Mouse (Mus musculus): Measurements from ENCODE around the gene Ankdd1b. TPM values are rescaled to one million over a fixed set of nuclear protein-coding genes. Genes with fewer than 3 reads are reported as not detected.

The Ankdd1b gene
- polyA plus RNA-seq, 2 experiments, result 0.30 TPM; not detected in 1

GRCm38 (mm10) chr13:96457566-96457965 is 13.4 kb downstream of the Ankdd1b start:
- no peak for TF ChIP-seq POLR2A (IDR thresholded peaks at IDR 0.05; ENCODE audit: borderline replicate concordance, extremely low read depth, insufficient read depth, insufficient read length)
- DNase-seq (ENCODE audit: low spot score), result no peak
- no peaks in the 10 kb centered on the region for H3K27me3 ChIP-seq (ENCODE audit: control insufficient read depth, insufficient read depth, low read length)
- H3K9me3 ChIP-seq (ENCODE audit: control insufficient read depth, low read length), result no peaks in the 10 kb centered on the region
- H3K36me3 ChIP-seq (ENCODE audit: control insufficient read depth, insufficient read depth, low read length), result no peaks in the 10 kb centered on the region
- no peak for ATAC-seq (ENCODE audit: low FRiP score, low read depth)
- H3K9ac ChIP-seq (ENCODE audit: low read depth, low read length, severe bottlenecking), result no peak overlapping the region
- H3K4me2 ChIP-seq (replicated peaks; ENCODE audit: low read depth, low read length, severe bottlenecking), result no peak overlapping the region
- H3K27ac ChIP-seq (replicated peaks; ENCODE audit: low read depth, low read length), result no peak overlapping the region
- no peak overlapping the region for H3K4me3 ChIP-seq (replicated peaks; ENCODE audit: low read length)
- peaks cover 3% of the 10 kb centered on the region; the same call in 1 of the 2 replicates for H3K4me1 ChIP-seq (ENCODE audit: control insufficient read depth, insufficient read depth, low read length)
- 95% methylated on average over 5 of the region's 5 CpGs for WGBS

GRCm38 (mm10) chr13:96454288-96454687 is 16.7 kb downstream of the Ankdd1b start:
- Histone ChIP-seq H3K4me3 (replicated peaks; ENCODE audit: low read length) (no peak overlapping the region), H3K27ac (replicated peaks; ENCODE audit: low read depth, low read length) (no peak overlapping the region), H3K9me3 (ENCODE audit: control insufficient read depth, low read length) (no peaks in the 10 kb centered on the region), H3K4me2 (replicated peaks; ENCODE audit: low read depth, low read length, severe bottlenecking) (no peak overlapping the region), H3K27me3 (ENCODE audit: control insufficient read depth, insufficient read depth, low read length) (no peaks in the 10 kb centered on the region), H3K36me3 (ENCODE audit: control insufficient read depth, insufficient read depth, low read length) (no peaks in the 10 kb centered on the region), H3K9ac (ENCODE audit: low read depth, low read length, severe bottlenecking) (no peak overlapping the region), H3K4me1 (ENCODE audit: control insufficient read depth, insufficient read depth, low read length) (peaks cover 3% of the 10 kb centered on the region; the same call in 1 of the 2 replicates)
- 90% methylated on average over 3 of the region's 3 CpGs for WGBS
- ATAC-seq (ENCODE audit: low FRiP score, low read depth) (no peak), DNase-seq (ENCODE audit: low spot score) (no peak)
- TF ChIP-seq POLR2A (IDR thresholded peaks at IDR 0.05; ENCODE audit: borderline replicate concordance, extremely low read depth, insufficient read depth, insufficient read length), result no peak

- Histone ChIP-seq H3K9me3 (ENCODE audit: control insufficient read depth, low read length) (no peaks in the 10 kb centered on the region), H3K27ac (replicated peaks; ENCODE audit: low read depth, low read length) (no peak overlapping the region), H3K27me3 (ENCODE audit: control insufficient read depth, insufficient read depth, low read length) (no peaks in the 10 kb centered on the region), H3K4me1 (ENCODE audit: control insufficient read depth, insufficient read depth, low read length) (no peaks in the 10 kb centered on the region), H3K4me3 (replicated peaks; ENCODE audit: low read length) (no peak overlapping the region), H3K9ac (ENCODE audit: low read depth, low read length, severe bottlenecking) (no peak overlapping the region), H3K4me2 (replicated peaks; ENCODE audit: low read depth, low read length, severe bottlenecking) (no peak overlapping the region), H3K36me3 (ENCODE audit: control insufficient read depth, insufficient read depth, low read length) (no peaks in the 10 kb centered on the region)
- TF ChIP-seq POLR2A (IDR thresholded peaks at IDR 0.05; ENCODE audit: borderline replicate concordance, extremely low read depth, insufficient read depth, insufficient read length), result no peak
- 91% methylated on average over 3 of the region's 3 CpGs for WGBS
- ATAC-seq (ENCODE audit: low FRiP score, low read depth), result no peak
- DNase-seq (ENCODE audit: low spot score), result no peak
Measured at GRCm38 (mm10) chr13:96452621-96453020, 18.4 kb downstream of the Ankdd1b start.

GRCm38 (mm10) chr13:96451386-96452140 is 19.4 kb downstream of the Ankdd1b start:
- Histone ChIP-seq H3K4me1 (ENCODE audit: control insufficient read depth, insufficient read depth, low read length) (no peaks in the 10 kb centered on the region), H3K4me2 (replicated peaks; ENCODE audit: low read depth, low read length, severe bottlenecking) (no peak overlapping the region), H3K36me3 (ENCODE audit: control insufficient read depth, insufficient read depth, low read length) (no peaks in the 10 kb centered on the region), H3K9ac (ENCODE audit: low read depth, low read length, severe bottlenecking) (no peak overlapping the region), H3K4me3 (replicated peaks; ENCODE audit: low read length) (no peak overlapping the region), H3K9me3 (ENCODE audit: control insufficient read depth, low read length) (no peaks in the 10 kb centered on the region), H3K27ac (replicated peaks; ENCODE audit: low read depth, low read length) (no peak overlapping the region), H3K27me3 (ENCODE audit: control insufficient read depth, insufficient read depth, low read length) (no peaks in the 10 kb centered on the region)
- DNase-seq (ENCODE audit: low spot score) (peak; percentile 45), ATAC-seq (ENCODE audit: low FRiP score, low read depth) (peak; percentile 55; the same call in 1 of the 2 replicates)
- WGBS, result 80% methylated on average over 11 of the region's 11 CpGs
- no peak for TF ChIP-seq POLR2A (IDR thresholded peaks at IDR 0.05; ENCODE audit: borderline replicate concordance, extremely low read depth, insufficient read depth, insufficient read length)

GRCm38 (mm10) chr13:96450869-96451268 is 20.1 kb downstream of the Ankdd1b start:
- TF ChIP-seq POLR2A (IDR thresholded peaks at IDR 0.05; ENCODE audit: borderline replicate concordance, extremely low read depth, insufficient read depth, insufficient read length), result no peak
- no peak overlapping the region for H3K4me2 ChIP-seq (replicated peaks; ENCODE audit: low read depth, low read length, severe bottlenecking)
- H3K4me1 ChIP-seq (ENCODE audit: control insufficient read depth, insufficient read depth, low read length), result no peaks in the 10 kb centered on the region
- ATAC-seq (ENCODE audit: low FRiP score, low read depth) (no peak), DNase-seq (ENCODE audit: low spot score) (peak; percentile 51)
- H3K27me3 ChIP-seq (ENCODE audit: control insufficient read depth, insufficient read depth, low read length), result no peaks in the 10 kb centered on the region
- H3K27ac ChIP-seq (replicated peaks; ENCODE audit: low read depth, low read length), result no peak overlapping the region
- no peaks in the 10 kb centered on the region for H3K36me3 ChIP-seq (ENCODE audit: control insufficient read depth, insufficient read depth, low read length)
- H3K4me3 ChIP-seq (replicated peaks; ENCODE audit: low read length), result no peak overlapping the region
- no peak overlapping the region for H3K9ac ChIP-seq (ENCODE audit: low read depth, low read length, severe bottlenecking)
- WGBS, result 89% methylated on average over 7 of the region's 7 CpGs
- H3K9me3 ChIP-seq (ENCODE audit: control insufficient read depth, low read length), result no peaks in the 10 kb centered on the region

Measured in limb, embryonic 14.5 days (tissue).